Mouse (Mus musculus) neural tube, embryonic 12.5 days (tissue): ENCODE data around the gene Prl2c5. TPM values are rescaled to one million over a fixed set of nuclear protein-coding genes. Genes with fewer than 3 reads are reported as not detected.
"Not testable (repeated sequence)": the region's sequence is repeated elsewhere in the genome, so short reads cannot be mapped to it uniquely, and the experiment has no call there.

Experiments
- ATAC-seq: fragments of 200-750 bp; cut with Nextera tagmentation; 2 replicates; pipeline ENCODE4 v1.8.0; 2017; ENCODE audit warnings: low read depth, mild to moderate bottlenecking, moderate TSS enrichment, moderate library complexity; ENCODE audit not compliant: low FRiP score
- H3K27ac ChIP-seq: fragments of 300-500 bp; sonication (generic); 2 replicates; pipeline ENCODE4 v1.5.1; 2016
- H3K27me3 ChIP-seq: fragments of 300-500 bp; sonication (generic); replicated peaks from 2 replicates; pipeline ENCODE4 v1.6.1; 2016; ENCODE audit warnings: mild to moderate bottlenecking
- H3K36me3 ChIP-seq: fragments of 300-500 bp; sonication (generic); 2 replicates; pipeline ENCODE4 v1.6.1; 2016; ENCODE audit warnings: mild to moderate bottlenecking
- H3K4me1 ChIP-seq: fragments of 300-500 bp; sonication (generic); 2 replicates; pipeline ENCODE4 v1.6.1; 2016
- H3K4me2 ChIP-seq: fragments of 300-500 bp; sonication (generic); replicated peaks from 2 replicates; pipeline ENCODE4 v1.6.1; 2016; ENCODE audit warnings: mild to moderate bottlenecking
- H3K4me3 ChIP-seq: fragments of 300-500 bp; sonication (generic); 2 replicates; pipeline ENCODE4 v1.5.1; 2016
- H3K9ac ChIP-seq: fragments of 300-500 bp; sonication (generic); 2 replicates; pipeline ENCODE4 v1.6.1; 2016; ENCODE audit warnings: mild to moderate bottlenecking
- H3K9me3 ChIP-seq: fragments of 300-500 bp; sonication (generic); 2 replicates; pipeline ENCODE4 v1.6.1; 2016; ENCODE audit warnings: mild to moderate bottlenecking
- WGBS: fragments of 180-500 bp; shearing (Covaris S2); methylation state at CpG from one replicate; pipeline ENCODE4 v1.1.7; 2016; 5-methylcytosine and 5-hydroxymethylcytosine counted together
- polyA plus RNA-seq: library from polyadenylated mRNA; unstranded; fragments of >200 nt; fragmentation: Nextera tagmentation; extraction: Ambion mirVana; gene quantifications from 2 replicates; pipeline ENCODE4 v1.2.1, GENCODE M21; 2016

The Prl2c5 gene
- not detected in 2 replicates for polyA plus RNA-seq

GRCm38 (mm10) chr13:13182415-13182814, at the start of gene Prl2c5:
Prl2c5 (plus strand) TSS chr13:13182715.
- WGBS: 67% methylated on average over 2 of the region's 2 CpGs
- not testable (repeated sequence) for H3K27me3 ChIP-seq, ATAC-seq, H3K9me3 ChIP-seq, H3K27ac ChIP-seq, H3K4me3 ChIP-seq, H3K4me2 ChIP-seq, H3K36me3 ChIP-seq, H3K9ac ChIP-seq, H3K4me1 ChIP-seq

GRCm38 (mm10) chr13:13162777-13163485, 19.6 kb upstream of the Prl2c5 start:
- H3K4me2 ChIP-seq, H3K27ac ChIP-seq, H3K4me3 ChIP-seq, H3K4me1 ChIP-seq, H3K27me3 ChIP-seq, H3K9ac ChIP-seq, H3K36me3 ChIP-seq, H3K9me3 ChIP-seq, ATAC-seq: not testable (repeated sequence)
- 80% methylated on average over 4 of the region's 7 CpGs for WGBS

GRCm38 (mm10) chr13:13168631-13169030, 13.9 kb upstream of the Prl2c5 start:
- H3K9me3 ChIP-seq, H3K27ac ChIP-seq, ATAC-seq, H3K4me3 ChIP-seq, H3K4me2 ChIP-seq, H3K9ac ChIP-seq, H3K36me3 ChIP-seq, H3K27me3 ChIP-seq, H3K4me1 ChIP-seq: not testable (repeated sequence)
- 74% methylated on average over 2 of the region's 2 CpGs for WGBS

GRCm38 (mm10) chr13:13173616-13174136, 8.8 kb upstream of the Prl2c5 start:
- not testable (repeated sequence) for H3K9ac ChIP-seq, H3K4me3 ChIP-seq, ATAC-seq, H3K4me1 ChIP-seq, H3K27me3 ChIP-seq, H3K27ac ChIP-seq, H3K9me3 ChIP-seq, H3K4me2 ChIP-seq, H3K36me3 ChIP-seq
- 62% methylated on average over 1 of the region's 1 CpGs for WGBS

GRCm38 (mm10) chr13:13175736-13176135, 6.8 kb upstream of the Prl2c5 start:
- not testable (repeated sequence) for H3K27ac ChIP-seq, H3K9ac ChIP-seq, H3K4me3 ChIP-seq, ATAC-seq, H3K4me1 ChIP-seq, H3K36me3 ChIP-seq, H3K4me2 ChIP-seq, H3K27me3 ChIP-seq, H3K9me3 ChIP-seq
- WGBS: 59% methylated on average over 2 of the region's 2 CpGs

- ATAC-seq, H3K4me3 ChIP-seq, H3K9ac ChIP-seq, H3K27me3 ChIP-seq, H3K27ac ChIP-seq, H3K9me3 ChIP-seq, H3K4me1 ChIP-seq, H3K36me3 ChIP-seq, H3K4me2 ChIP-seq: not testable (repeated sequence)
Observed at GRCm38 (mm10) chr13:13211168-13211567, 28.7 kb downstream of the Prl2c5 start.

GRCm38 (mm10) chr13:13216363-13216762, 33.8 kb downstream of the Prl2c5 start:
- H3K4me3 ChIP-seq, H3K27me3 ChIP-seq, H3K9ac ChIP-seq, H3K4me1 ChIP-seq, H3K9me3 ChIP-seq, ATAC-seq, H3K4me2 ChIP-seq, H3K36me3 ChIP-seq, H3K27ac ChIP-seq: not testable (repeated sequence)
- WGBS: 82% methylated on average over 2 of the region's 2 CpGs

- ATAC-seq: not testable (repeated sequence)
- WGBS: 75% methylated on average over 5 of the region's 5 CpGs
Observed at GRCm38 (mm10) chr13:13220231-13220630, 37.7 kb downstream of the Prl2c5 start.

GRCm38 (mm10) chr13:13237456-13237855, 54.9 kb downstream of the Prl2c5 start:
- H3K4me2 ChIP-seq, H3K4me3 ChIP-seq, H3K4me1 ChIP-seq, H3K9me3 ChIP-seq, ATAC-seq, H3K9ac ChIP-seq, H3K27ac ChIP-seq, H3K36me3 ChIP-seq, H3K27me3 ChIP-seq: not testable (repeated sequence)
- WGBS: 0% methylated on average over 1 of the region's 1 CpGs

More at GRCm38 (mm10) chr13:13220231-13220630, 37.7 kb downstream of the Prl2c5 start:
- H3K9me3 ChIP-seq, H3K4me1 ChIP-seq, H3K27ac ChIP-seq, H3K4me2 ChIP-seq, H3K9ac ChIP-seq, H3K4me3 ChIP-seq, H3K27me3 ChIP-seq, H3K36me3 ChIP-seq: not testable (repeated sequence)

Other genes starting within 250 kb of the Prl2c5 start
- not detected in 2 replicates for gene Prl2c2, start 177.3 kb upstream of the Prl2c5 start, polyA plus RNA-seq
- 26.2 and 26.5 TPM in 2 replicates for gene Gpr137b, start 211.3 kb downstream of the Prl2c5 start, polyA plus RNA-seq